Mouse (Mus musculus): Measurements from ENCODE around the gene Mtrf1l. TPM values are rescaled to one million over a fixed set of nuclear protein-coding genes. Genes with fewer than 3 reads are reported as not detected.

Gene Mtrf1l
- total RNA-seq (2023): 20.7 to 23.0 TPM (median 22.2 TPM) in 4 replicates

GRCm38 (mm10) chr10:5823740-5824491 lies at the start of gene Mtrf1l:
Mtrf1l (minus strand) TSS chr10:5823910.

DNA sequence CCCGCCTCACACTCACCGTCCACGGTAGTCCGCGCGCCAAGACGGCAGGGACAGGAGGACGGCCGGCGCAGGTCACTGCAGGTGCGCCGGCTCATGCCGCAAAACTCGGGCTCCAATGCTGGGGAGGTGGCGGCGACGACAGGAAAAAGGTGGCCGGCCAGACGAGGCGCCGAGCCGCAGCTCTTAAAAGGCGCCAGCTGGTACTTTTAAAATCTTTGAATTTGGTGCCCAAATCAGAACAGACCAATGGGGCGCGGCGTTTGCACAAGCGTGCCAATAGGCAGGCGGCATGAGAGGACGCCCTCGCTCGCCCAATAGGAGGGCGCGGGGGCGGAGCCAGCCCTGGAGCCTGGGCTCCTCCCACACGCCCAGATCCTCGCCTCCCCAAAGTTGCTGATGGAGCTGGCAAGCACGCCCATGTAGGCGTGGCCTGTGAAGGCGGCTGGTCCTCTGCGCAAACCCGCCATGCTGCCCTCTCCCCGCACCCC lies 18.4 kb downstream of the Mtrf1l start, which contains the start of gene Fbxo5:
Gene Fbxo5 (minus strand): TSS at position 358 of the 488 bp plus-strand sequence.

Other genes with a start within 250 kb of the Mtrf1l start
- gene Myct1, start 230.1 kb downstream of the Mtrf1l start, total RNA-seq (2023): not detected in 4 replicates
- not detected in 4 replicates for gene Vip, start 184.7 kb downstream of the Mtrf1l start, total RNA-seq (2023)
- gene Fbxo5, start 18.3 kb downstream of the Mtrf1l start, total RNA-seq (2023): 3.9 to 7.9 TPM (median 5.7 TPM) in 4 replicates
- not detected in 4 replicates for gene Rgs17, start 98.5 kb upstream of the Mtrf1l start, total RNA-seq (2023)